Mouse (Mus musculus) megakaryocyte-erythroid progenitor cell, adult 5-6 weeks (primary cell): ENCODE data around the gene Rph3al. TPM values are rescaled to one million over a fixed set of nuclear protein-coding genes. Genes with fewer than 3 reads are reported as not detected.

ENCODE experiments used
- ATAC-seq: replicated peaks from 2 replicates; pipeline ENCODE4 v1.8.0; 2016; ENCODE audit warnings: mild to moderate bottlenecking, inconsistent platforms; ENCODE audit not compliant: severe bottlenecking, poor library complexity, low FRiP score, low TSS enrichment
- total RNA-seq, 2 experiments: library from RNA; stranded (forward) in 1 of 2; stranded (reverse) in 1 of 2; fragments of 200-1000, 215-1000 nt in 1 of 2; fragments of >200 nt in 1 of 2; fragmentation: Nextera tagmentation in 1 of 2; gene quantifications; 2 replicates each; pipeline ENCODE4 v1.2.3; 2014 to 2017

The Rph3al gene
- total RNA-seq, 2 experiments from 2014 or later: 1.1 to 8.3 TPM

DNA sequence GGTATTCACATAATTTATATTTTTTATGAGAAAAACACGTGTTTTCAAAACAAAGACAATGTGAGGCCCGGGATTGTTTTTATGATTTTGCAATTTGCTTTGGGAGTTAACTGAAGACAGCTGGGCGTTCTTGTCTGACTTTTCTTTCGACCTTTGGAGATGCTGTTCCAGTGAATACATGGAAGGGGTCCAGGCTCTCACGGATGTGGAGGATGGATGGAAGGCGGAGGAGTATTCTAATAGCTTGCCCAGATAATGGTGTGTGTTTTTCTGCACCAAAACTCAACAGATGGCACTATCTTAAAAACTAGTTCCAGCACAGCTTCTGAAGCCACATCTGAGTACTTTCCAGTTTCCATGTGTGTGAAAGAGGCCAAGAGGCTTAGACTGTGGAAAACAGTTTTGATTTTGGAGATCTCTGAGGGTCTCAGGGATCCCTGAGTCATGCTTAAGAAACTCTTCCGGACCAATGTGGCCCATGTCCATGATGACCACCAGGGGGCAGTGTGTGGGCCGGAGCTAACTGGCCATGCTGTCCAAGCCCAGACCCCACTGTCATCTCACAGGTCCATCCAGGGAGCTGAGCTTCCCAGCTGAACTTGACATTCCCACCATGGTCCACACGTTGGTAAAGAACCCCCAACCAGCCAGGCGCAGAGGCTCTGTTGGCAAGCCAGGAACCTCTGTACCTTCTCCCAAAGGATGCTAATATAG is 25.1 kb downstream of the Rph3al start:
- ATAC-seq: peak; percentile 63

DNA sequence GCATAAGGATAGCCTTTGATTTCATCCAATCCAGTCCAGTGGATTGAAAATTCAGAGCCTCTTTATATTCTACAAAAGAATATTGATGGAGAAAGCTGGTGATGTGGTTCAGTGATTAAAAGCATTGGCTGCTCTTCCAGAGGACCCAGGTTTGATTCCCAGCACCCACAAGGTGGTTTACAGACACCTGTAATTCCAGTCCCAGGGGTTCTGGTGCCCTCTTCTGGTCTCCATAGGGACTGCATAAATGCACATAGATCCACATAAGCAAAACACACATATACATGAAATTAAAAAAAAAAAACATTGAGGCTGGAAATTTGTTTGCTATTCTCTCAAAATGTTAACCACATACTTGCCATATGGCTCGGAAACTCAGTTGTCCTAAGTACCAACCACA is 26.3 kb downstream of the Rph3al start:
- ATAC-seq: no peak

DNA sequence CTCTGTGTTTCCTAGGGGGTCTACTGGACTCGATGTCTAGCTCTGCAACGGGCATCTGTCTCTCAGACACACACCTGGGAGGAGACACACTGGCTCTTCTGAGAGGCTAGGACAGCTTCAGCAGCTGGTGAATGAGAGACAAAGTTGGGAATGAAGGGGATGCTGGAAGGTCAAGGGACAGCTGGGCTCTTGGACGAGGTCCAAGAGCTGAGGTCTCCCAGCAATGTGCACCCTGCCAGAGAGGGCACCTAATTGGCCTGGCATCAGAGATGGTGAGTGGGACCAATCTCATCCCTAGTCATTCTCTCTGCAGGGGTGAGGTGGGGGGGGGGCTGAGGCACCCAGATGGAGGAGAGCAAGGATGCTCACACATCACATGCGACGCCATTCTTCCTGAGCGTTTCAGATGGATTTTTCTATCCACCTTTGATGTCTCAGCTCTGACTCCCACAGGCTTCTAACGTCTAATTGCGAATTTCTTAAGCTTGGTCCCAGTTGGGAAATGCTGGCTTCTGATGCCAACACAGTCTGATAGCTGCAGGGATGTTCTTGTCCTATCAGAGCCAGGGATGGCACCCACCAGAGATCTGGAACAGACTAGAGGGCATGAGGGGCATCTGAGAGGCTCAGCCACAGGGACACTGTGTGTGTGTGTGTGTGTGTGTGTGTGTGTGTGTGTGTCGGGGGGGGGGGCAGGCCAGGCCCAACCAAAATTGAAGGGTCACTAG is 28.4 kb downstream of the Rph3al start:
- ATAC-seq: no peak

DNA sequence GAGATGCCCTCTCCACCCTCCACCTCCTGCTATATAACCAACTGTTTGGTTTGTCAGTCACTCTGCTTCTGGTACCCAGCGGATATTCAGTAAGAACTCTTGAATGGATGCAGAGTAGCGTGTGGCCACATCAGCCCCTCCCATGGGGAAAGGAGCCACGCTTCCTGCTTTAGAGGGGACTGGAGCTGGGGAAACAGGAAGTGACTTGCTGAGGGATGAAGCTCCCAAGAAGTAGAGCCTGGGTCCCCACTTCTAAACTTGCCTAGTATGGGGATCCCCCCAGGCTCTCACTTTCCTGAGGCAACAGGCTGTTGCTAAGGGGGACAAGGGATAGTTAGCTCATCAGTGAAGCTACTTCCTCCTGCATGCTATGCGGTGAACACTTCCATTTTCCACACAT is 30.8 kb downstream of the Rph3al start:
- no peak for ATAC-seq

DNA sequence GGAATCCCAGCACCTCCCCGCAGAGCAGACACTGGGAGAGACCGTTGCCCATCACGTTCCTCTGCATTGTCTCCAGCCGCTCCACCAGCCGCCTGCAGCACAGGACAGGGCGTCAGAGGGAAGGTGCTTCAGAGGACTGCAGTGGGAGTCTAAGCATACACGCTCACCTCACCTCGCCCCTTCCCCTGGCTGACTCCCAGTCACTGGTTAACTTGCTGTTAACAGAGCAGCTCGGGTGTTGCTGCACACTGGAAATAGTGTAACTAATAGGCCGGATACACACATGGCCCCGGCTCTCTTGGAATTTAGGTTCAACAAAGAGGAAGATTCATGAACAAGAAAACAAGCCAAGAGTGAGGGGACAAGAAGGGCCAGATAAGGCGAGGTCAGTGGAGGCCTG is 31.7 kb downstream of the Rph3al start:
- no peak for ATAC-seq

DNA sequence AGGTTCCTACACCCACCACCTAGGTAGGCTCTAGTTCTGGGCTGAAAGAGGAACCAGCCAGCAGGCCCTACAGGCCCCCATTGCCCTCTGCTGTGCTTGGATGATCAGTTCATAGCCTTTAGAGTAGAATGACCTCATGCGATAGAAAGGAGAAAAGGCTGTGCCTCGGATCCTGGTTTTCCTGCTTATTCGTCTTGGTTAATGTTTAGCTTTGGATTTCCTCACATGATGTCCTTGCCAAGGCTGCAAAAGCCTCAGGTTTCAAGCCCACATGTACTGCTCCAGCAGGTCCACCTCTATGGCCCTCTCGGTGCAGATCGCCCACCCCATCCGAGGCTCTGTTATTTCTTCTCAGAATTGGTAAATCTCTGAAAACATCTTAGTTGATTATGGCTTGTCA is 33.2 kb downstream of the Rph3al start:
- ATAC-seq: no peak

DNA sequence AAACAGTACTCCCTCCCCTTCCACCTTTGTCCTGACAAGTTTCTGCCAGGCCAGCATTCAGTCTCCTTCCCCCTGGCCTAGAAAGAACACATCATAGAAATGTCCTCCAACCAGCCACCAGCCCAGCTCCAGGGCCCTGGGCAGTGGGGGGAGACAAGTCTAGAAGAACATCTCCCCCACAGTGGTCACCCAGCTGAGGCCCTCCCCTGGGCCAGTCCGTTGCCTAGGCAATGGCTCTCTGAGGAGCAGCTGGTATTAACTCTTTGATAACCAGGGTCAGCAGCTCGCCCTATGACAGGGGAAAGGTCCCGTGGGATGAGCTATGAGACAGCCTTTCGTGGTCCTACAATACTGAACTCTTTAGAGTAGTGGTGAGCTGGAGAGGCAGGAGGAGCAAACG is 33.7 kb downstream of the Rph3al start:
- ATAC-seq: no peak

DNA sequence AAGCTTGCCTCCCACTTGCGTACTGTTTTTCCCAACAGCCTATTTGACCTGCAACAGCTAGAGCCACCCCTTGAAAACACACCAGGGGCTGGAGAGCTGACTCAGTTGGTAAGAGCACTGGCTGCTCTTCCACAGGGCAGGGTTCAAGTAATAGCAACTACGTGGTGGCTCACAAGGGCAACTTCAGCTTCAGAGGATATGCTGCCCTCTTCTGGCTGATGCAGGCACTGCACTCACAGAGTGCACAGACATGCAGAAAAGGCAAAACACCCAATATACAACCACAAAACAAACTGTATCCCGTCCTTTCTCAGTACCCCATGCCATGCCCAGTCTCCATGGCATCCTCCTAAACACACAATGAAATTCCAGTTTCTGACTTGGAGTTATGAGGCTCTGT is 34.7 kb downstream of the Rph3al start:
- ATAC-seq: 0 out of 2 replicates have a peak, but pooled peaks have one; percentile 40

DNA sequence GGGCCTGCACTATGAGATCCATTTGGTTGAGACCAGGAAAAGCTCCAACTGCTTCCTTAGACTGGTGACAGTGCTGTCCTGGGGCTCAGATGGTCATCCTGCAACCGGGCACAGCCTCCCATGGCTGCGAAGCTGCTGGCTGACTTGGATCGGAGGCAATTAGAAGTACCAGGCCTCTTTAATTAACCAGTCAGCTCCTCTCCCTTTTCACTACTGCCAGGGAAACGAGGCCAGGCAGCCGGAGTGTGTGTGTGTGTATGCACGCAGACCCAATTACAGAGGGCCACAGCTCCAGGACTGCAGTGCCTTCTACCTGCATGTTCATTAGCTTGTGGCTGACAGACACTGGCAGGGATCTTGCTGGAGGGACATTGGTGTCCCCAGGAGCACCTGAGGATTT is 36.9 kb downstream of the Rph3al start:
- no peak for ATAC-seq

DNA sequence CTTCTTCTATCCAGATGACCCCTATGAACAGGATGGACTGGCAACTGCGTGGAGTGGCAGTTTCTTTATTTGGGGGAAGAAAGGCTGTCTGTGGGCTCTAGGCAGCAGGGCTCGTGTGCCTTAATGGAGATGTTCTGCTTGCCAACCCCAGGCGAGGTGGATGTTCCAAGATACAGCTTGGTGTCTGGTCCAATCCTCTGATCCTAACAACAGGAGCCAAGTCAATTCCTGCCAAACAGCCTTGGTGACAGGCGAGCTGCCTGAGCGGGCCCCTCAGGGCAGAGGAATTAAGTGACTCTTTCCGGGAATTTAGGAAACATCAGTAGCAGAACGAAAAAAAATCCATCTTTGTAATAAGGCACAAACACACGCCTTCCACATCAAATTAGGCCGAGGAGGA is 38.6 kb downstream of the Rph3al start:
- no peak for ATAC-seq

DNA sequence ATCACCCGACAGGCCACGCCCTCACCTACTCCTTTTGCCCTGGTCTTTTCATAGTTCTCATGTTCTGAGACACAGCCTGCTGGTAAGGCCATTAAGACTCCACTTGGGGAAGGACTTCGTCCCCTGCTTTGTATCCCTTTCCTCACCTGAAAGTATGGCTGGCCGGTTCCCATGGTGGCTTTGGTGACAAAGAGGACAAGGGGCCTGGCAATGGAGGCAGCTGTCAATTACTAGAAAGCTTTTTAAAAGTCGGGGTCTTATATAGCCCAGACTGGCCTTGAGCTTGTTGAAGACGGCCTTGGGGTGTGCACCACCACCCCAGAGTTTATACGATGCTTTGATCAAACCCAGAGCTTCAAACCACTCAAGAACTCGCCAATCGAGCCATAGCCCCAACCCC is 39.7 kb downstream of the Rph3al start:
- no peak for ATAC-seq

DNA sequence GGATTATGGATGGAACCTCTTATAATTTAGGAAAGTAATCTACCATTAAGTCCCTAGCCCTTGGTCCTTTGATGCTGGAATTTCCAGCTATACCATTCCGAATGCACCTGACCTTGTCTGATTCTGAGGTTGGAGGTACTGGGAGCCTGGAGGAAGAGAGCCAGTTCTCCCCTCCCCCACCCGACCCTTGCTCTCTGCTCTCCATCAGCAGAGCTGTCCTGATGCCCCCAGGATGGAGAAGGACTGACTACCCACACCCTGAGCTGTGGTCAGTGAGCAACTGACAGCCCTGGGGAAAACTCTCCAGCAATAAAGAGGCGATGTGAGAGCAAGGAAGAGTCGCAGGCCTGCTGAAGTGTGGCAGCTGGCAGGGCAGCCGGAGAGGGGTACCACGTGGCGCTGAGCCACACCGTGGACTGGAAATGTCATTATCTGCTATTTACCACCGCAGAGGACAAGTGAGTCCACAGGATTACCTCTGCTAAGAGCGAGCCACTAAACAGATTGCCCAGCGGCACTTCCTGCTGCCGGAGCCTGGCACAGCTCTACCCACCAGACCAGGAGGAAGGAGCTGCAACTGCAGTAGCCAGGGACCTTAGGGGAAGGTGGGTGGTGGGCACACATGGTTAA is 43.3 kb downstream of the Rph3al start:
- 0 out of 2 replicates have a peak, but pooled peaks have one; percentile 32 for ATAC-seq

DNA sequence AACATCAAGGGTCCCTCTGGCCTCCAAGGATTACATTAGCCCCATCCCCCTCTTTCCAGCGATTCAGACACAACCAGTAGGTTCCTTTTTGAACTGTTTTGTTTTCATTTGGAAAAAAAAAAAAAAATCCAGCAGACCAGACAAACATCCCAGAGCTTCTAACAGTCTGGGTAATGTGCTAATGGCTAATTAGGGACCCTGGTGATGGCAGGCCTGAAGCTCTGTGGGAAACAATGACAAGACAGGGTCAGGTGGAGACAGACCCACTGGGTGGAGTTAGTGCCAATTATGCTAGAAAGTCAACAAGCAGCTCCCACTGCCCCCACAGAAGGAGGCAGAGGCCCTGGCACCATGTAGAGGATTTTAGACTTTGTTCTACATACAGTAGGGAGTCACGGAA is 44.3 kb downstream of the Rph3al start:
- no peak for ATAC-seq

DNA sequence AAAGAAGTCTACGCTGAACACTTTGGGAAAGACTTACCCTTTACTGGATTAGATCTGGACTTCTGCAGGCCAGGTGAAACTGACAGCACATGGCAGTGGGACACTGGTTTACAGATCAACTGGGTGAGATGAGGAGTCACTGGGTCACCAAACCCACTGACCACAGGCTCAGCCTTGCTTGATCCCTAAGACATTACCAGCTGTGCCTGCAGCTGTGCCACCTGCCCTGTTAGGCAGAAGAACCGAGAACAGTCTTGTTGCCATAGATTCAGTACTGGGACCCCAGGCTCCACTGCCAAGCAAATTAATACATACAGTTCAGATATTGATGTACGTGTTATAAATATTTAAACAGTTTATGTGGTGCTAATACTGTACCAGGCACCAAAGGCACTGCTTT is 50.9 kb downstream of the Rph3al start:
- no peak for ATAC-seq

DNA sequence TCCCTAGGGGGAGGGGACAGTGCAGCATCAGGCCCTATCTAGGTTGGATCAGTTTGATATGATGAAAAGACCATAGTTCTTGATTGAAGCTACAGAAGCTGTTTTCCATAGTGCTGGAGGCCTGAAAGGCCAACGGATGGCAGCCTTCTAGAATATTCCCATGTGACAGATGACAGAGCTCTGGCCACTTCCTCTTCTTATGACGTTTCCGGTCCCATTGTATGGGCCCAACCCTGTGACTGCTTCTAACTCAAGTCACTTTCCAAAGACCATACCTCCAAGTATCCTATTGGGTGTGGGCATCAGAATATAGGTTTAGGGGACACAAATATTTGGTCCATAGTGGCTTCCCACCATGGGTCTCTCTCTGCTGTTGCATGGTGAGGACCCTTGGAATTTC is 57.0 kb downstream of the Rph3al start:
- no peak for ATAC-seq

DNA sequence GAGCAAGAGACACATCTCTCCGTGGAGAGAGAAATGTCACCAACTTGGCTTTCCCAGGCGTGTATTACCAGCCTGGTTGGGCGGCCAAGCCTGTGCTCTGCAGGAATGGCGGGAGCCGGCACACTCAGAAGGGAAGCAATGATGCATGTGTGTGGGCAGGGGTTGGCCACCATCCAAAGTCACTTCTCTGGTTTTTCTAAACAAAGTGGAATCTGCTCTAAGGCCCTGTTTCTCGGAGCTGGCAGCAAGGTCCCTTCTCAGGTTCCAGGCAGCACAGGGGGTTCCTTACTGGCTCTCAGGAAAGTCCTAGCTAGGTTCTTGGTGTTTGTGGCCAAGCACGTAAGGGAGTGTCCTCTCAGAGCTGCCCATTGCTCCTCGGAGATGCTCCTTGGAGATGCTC is 58.2 kb downstream of the Rph3al start:
- no peak for ATAC-seq

DNA sequence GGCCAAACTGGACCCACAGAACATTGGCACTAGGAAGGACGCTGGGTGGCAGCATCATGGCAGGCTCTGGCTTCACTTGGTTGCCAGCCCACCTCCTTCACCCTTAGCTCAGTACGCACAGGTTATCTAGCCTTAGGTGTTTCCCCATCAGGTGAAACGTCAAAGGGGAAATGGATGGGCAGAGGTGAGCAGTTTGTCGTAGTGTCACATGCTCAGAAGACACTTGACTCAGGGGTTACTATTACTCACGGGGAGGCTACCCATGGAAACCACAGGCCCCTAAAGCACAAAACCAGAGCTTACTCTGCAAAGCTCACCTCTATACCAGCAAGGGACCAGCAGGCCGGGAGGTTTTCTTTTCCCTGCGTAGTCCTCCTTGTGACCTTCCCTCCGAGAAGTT is 59.8 kb downstream of the Rph3al start:
- no peak for ATAC-seq

DNA sequence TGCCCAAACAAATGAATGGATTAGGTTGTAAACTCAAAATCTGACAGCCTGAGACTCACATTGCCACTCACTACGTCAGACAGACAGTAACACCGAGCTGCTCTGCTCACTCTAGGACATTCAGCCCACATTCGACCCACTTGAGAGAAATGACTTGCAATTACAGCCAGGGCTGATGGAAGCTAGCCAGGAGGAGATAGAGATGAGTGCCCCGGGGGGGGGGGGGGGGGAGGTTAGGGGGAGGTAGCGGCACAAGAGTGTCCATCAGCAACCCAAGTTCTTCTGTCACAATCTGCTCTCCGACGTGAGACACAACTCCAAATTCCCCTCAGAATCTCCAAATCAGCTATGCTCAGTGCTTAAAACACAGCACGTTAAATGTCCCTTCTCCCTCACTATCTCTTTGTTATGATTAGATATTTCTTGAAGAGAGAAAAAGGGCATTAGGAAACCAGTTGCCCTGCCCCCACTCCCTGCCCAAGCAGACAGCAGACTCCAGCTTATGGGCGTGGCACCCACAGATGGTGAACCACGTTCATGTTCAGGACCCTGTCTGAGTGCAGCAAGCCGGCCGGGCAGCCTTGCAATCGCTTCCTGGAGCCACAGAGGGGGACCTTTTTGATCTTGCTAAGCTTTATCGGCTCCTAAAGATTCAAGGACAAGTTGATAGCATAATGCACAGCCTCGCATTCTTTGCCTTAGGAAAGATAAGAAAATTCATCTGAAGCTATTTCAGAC is 62.0 kb downstream of the Rph3al start:
- peak; percentile 73 for ATAC-seq

DNA sequence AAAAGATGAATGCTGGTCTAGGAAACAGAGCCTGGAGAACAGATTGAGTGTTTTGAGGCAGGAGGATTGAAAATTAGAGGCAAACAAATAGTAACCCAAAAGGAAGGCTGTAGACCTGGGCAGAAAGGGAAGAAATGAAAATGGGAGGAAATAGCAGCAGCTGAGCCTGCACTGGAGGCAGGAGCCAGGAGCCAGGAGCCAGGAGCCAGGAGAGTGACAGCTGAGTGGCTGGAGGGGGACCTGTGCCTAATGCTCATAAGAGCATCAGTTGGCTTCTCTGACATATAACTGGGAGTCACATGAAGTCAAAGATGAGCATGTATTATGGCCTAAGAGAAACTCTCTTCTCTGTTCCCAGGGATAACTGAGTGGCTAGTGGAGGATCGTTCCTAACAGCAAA is 66.5 kb downstream of the Rph3al start:
- ATAC-seq: no peak

DNA sequence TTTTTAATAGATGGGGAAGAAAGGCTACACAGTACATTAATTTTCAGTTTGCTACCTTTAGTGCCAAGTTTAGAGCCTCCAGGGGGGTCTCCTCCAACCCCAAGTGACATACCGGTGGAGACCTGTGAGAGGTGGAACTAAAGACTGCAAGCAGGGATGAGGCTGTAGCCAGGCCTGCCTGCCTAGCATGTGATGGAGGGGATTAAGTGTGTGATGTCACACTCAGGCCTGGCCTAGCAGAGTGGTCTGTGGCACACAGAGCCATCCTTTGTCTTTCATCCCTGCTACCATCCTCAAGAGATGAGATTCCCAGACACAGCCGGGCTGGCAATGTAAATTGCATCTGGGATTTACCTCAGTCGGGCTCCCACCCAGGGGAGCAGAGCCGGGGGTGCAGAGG is 67.3 kb downstream of the Rph3al start:
- ATAC-seq: no peak
